Mouse (Mus musculus): ENCODE results near the gene Itga2b. TPM values are rescaled to one million over a fixed set of nuclear protein-coding genes. Genes with fewer than 3 reads are reported as not detected.
A peak's percentile ranks its signal among the peaks of the same experiment; 100 is the strongest.

The Itga2b gene
- polyA plus RNA-seq, 1 experiment from 2014 or later, result 6.1 TPM

DNA sequence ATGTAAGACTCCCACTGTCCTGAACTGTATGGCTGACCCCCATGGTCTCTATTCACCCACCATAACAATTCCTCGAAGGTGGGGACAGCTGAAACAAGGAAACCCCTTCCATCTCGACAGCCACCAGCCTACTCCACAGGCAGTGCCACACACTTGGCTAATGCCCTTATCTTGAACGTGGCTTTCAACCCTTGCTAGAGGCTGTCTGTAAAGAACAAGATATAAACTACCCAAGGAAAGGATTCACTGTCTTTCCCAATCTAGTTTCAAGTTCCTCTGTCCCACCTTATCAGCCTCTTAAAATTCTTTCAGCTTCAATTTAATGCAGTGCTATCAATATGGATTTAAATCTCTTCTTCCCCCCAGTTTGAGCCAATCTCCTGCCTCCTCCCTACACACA lies 40.4 kb downstream of the Itga2b start:
- Histone ChIP-seq H3K4me3 (ENCODE audit: low read depth, low read length) (peak overlapping the region; percentile 55), H3K4me2 (ENCODE audit: low read depth) (peak overlapping the region; percentile 99), H3K27ac (ENCODE audit: low read depth, low read length) (no peak overlapping the region), H3K36me3 (ENCODE audit: control insufficient read depth, insufficient read depth, low read length) (peaks cover 3% of the 10 kb centered on the region; the same call in 1 of the 2 replicates), H3K4me1 (ENCODE audit: control insufficient read depth, insufficient read depth, low read length) (no peaks in the 10 kb centered on the region), H3K9ac (ENCODE audit: low read length) (peak overlapping the region; percentile 40; the same call in 1 of the 2 replicates), H3K27me3 (ENCODE audit: control insufficient read depth, insufficient read depth, low read length) (no peaks in the 10 kb centered on the region), H3K9me3 (ENCODE audit: control insufficient read depth, low read length) (no peaks in the 10 kb centered on the region)
- 49% methylated on average over 3 of the region's 3 CpGs for WGBS
- ATAC-seq (ENCODE audit: insufficient read depth, low FRiP score, low TSS enrichment) (no peak), DNase-seq (ENCODE audit: low spot score) (no peak)

DNA sequence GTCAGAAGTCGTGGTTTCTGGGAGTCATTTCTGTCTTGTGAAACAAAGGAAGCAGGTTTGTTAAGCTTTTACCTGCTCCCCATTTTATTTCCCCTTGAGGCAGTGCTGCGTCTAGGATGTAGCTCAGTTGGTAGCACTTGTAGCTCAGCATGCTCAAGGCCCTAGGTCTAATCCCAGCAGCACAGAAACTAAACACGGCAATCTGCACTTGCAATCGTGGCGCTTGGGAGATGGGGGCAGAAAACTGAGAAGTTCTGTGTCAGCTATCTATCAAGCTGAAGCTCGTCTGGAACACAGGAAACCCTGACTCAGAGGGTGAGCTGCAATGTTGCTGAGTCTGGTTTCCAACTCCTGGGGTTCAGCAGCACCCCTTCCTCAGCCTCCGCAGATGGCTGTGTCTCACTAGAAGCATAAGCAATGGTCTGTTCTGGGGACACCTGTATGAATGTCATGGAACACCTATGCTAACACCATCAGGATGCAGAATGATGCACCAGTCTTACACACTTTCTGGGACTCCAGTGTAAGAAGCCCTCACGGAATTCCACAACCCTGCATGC lies 40.9 kb downstream of the Itga2b start:
- Histone ChIP-seq H3K4me3 (ENCODE audit: low read depth, low read length) (no peak overlapping the region), H3K9me3 (ENCODE audit: control insufficient read depth, low read length) (no peaks in the 10 kb centered on the region), H3K27me3 (ENCODE audit: control insufficient read depth, insufficient read depth, low read length) (no peaks in the 10 kb centered on the region), H3K27ac (ENCODE audit: low read depth, low read length) (no peak overlapping the region), H3K4me2 (ENCODE audit: low read depth) (no peak overlapping the region), H3K36me3 (ENCODE audit: control insufficient read depth, insufficient read depth, low read length) (peaks cover under 1% of the 10 kb centered on the region; the same call in 1 of the 2 replicates), H3K9ac (ENCODE audit: low read length) (no peak overlapping the region), H3K4me1 (ENCODE audit: control insufficient read depth, insufficient read depth, low read length) (no peaks in the 10 kb centered on the region)
- WGBS, result 71% methylated on average over 8 of the region's 8 CpGs
- no peak for ATAC-seq (ENCODE audit: insufficient read depth, low FRiP score, low TSS enrichment)
- no peak for DNase-seq (ENCODE audit: low spot score)

DNA sequence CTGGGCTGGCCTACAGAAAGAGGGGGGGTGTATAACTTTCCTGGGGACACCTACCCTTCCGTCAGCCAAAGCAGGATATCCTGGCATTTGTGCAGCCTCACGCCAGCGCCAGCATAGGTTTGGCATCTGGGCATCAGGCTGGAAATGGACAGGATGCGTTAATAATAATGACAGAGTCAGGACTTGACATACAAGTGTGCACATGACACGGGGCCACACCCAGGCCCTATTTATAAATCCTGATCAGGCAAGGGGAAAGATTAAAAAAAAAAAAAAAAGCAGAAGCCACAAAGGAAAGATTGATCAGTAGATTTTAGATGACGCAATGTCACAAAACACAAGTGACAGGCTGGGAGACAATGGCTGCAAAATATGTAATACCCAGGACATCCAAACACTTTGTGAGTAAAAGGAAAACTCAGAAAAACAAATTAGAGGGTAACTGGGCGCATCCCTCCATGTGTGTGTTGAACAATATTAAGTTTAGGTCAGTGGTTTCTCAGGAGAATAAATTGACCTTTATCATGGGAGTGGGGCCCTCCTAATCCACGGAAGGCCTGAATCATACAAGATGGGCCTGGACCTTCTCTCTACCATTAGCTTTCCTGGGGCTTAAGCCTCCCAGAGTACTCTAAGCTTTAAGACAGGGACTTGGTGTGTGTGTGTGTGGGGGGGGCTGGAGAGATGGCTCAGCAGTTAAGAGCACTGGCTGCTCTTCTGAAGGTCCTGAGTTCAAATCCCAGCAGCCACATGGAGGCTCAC lies 44.2 kb downstream of the Itga2b start:
- Histone ChIP-seq H3K27me3 (ENCODE audit: control insufficient read depth, insufficient read depth, low read length) (no peaks in the 10 kb centered on the region), H3K4me2 (ENCODE audit: low read depth) (no peak overlapping the region), H3K9ac (ENCODE audit: low read length) (no peak overlapping the region), H3K4me1 (ENCODE audit: control insufficient read depth, insufficient read depth, low read length) (no peaks in the 10 kb centered on the region), H3K36me3 (ENCODE audit: control insufficient read depth, insufficient read depth, low read length) (no peaks in the 10 kb centered on the region), H3K4me3 (ENCODE audit: low read depth, low read length) (no peak overlapping the region), H3K27ac (ENCODE audit: low read depth, low read length) (no peak overlapping the region), H3K9me3 (ENCODE audit: control insufficient read depth, low read length) (no peaks in the 10 kb centered on the region)
- no peak for ATAC-seq (ENCODE audit: insufficient read depth, low FRiP score, low TSS enrichment)
- DNase-seq (ENCODE audit: low spot score), result no peak
- 88% methylated on average over 8 of the region's 8 CpGs for whole genome bisulfite sequencing

DNA sequence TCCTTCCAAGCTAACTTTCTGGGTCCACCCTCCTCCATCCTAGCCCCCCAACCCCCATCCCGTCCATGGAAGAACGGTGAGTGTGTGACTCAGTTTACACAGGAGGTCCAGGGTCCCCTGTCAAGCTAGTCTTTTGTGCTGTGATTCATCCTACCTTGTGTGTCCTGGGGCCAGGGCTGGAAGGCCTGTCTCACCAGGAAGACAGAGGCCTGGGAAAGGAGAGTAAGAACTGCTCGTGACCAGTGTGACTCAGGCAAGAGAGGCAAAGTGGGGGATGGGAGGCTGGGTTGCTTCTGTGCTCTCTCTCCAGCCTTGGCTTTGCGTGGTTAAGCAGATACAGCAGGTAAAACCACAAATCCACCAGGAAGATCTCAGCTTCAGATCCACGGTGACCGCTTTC lies 45.3 kb downstream of the Itga2b start:
- no peak for ATAC-seq (ENCODE audit: insufficient read depth, low FRiP score, low TSS enrichment)

GRCm38 (mm10) chr11:102421559-102421958 lies 48.4 kb downstream of the Itga2b start:
- Histone ChIP-seq H3K27me3 (ENCODE audit: control insufficient read depth, insufficient read depth, low read length) (no peaks in the 10 kb centered on the region), H3K9ac (ENCODE audit: low read length) (no peak overlapping the region), H3K9me3 (ENCODE audit: control insufficient read depth, low read length) (no peaks in the 10 kb centered on the region), H3K4me3 (ENCODE audit: low read depth, low read length) (no peak overlapping the region), H3K36me3 (ENCODE audit: control insufficient read depth, insufficient read depth, low read length) (no peaks in the 10 kb centered on the region), H3K4me2 (ENCODE audit: low read depth) (no peak overlapping the region), H3K4me1 (ENCODE audit: control insufficient read depth, insufficient read depth, low read length) (no peaks in the 10 kb centered on the region), H3K27ac (ENCODE audit: low read depth, low read length) (no peak overlapping the region)
- DNase-seq (ENCODE audit: low spot score) (no peak), ATAC-seq (ENCODE audit: insufficient read depth, low FRiP score, low TSS enrichment) (no peak)
- 57% methylated on average over 8 of the region's 8 CpGs for WGBS

More for the DNA sequence above, 45.3 kb downstream of the Itga2b start:
- 75% methylated on average over 6 of the region's 6 CpGs for WGBS
- Histone ChIP-seq H3K27ac (ENCODE audit: low read depth, low read length) (no peak overlapping the region), H3K36me3 (ENCODE audit: control insufficient read depth, insufficient read depth, low read length) (no peaks in the 10 kb centered on the region), H3K4me3 (ENCODE audit: low read depth, low read length) (no peak overlapping the region), H3K27me3 (ENCODE audit: control insufficient read depth, insufficient read depth, low read length) (no peaks in the 10 kb centered on the region), H3K9me3 (ENCODE audit: control insufficient read depth, low read length) (no peaks in the 10 kb centered on the region), H3K4me1 (ENCODE audit: control insufficient read depth, insufficient read depth, low read length) (no peaks in the 10 kb centered on the region), H3K9ac (ENCODE audit: low read length) (no peak overlapping the region), H3K4me2 (ENCODE audit: low read depth) (no peak overlapping the region)
- DNase-seq (ENCODE audit: low spot score), result no peak

- Histone ChIP-seq H3K9me3 (ENCODE audit: control insufficient read depth, low read length) (no peaks in the 10 kb centered on the region), H3K4me2 (ENCODE audit: low read depth) (no peak overlapping the region), H3K9ac (ENCODE audit: low read length) (no peak overlapping the region), H3K36me3 (ENCODE audit: control insufficient read depth, insufficient read depth, low read length) (no peaks in the 10 kb centered on the region), H3K27ac (ENCODE audit: low read depth, low read length) (no peak overlapping the region), H3K4me3 (ENCODE audit: low read depth, low read length) (no peak overlapping the region), H3K4me1 (ENCODE audit: control insufficient read depth, insufficient read depth, low read length) (no peaks in the 10 kb centered on the region), H3K27me3 (ENCODE audit: control insufficient read depth, insufficient read depth, low read length) (no peaks in the 10 kb centered on the region)
- no peak for DNase-seq (ENCODE audit: low spot score)
- no peak for ATAC-seq (ENCODE audit: insufficient read depth, low FRiP score, low TSS enrichment)
Observed at GRCm38 (mm10) chr11:102418887-102419286, 51.0 kb downstream of the Itga2b start.

DNA sequence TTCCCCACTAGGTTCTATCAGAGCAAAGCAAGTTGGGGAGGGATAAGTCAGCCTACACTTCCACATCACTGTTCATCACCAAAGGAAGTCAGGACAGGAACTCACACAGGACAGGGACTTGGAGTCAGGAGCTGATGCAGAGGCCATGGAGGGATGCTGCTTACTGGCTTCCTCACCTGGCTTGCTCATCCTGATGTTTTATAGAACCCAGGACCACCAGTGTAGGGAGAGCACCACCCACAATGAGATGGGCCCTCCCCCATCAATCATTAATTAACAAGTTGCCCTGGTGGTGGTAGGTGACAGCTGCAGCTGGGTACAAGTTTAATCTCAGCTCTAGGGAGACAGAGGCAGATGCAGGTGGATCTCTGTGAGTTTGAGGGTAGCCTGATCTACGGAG lies 52.8 kb downstream of the Itga2b start:
- DNase-seq (ENCODE audit: low spot score) (no peak), ATAC-seq (ENCODE audit: insufficient read depth, low FRiP score, low TSS enrichment) (no peak)
- Histone ChIP-seq H3K9me3 (ENCODE audit: control insufficient read depth, low read length) (no peaks in the 10 kb centered on the region), H3K4me2 (ENCODE audit: low read depth) (no peak overlapping the region), H3K4me3 (ENCODE audit: low read depth, low read length) (no peak overlapping the region), H3K27ac (ENCODE audit: low read depth, low read length) (no peak overlapping the region), H3K36me3 (ENCODE audit: control insufficient read depth, insufficient read depth, low read length) (no peaks in the 10 kb centered on the region), H3K9ac (ENCODE audit: low read length) (no peak overlapping the region), H3K27me3 (ENCODE audit: control insufficient read depth, insufficient read depth, low read length) (no peaks in the 10 kb centered on the region), H3K4me1 (ENCODE audit: control insufficient read depth, insufficient read depth, low read length) (no peaks in the 10 kb centered on the region)
- WGBS, result 84% methylated on average over 1 of the region's 1 CpGs

DNA sequence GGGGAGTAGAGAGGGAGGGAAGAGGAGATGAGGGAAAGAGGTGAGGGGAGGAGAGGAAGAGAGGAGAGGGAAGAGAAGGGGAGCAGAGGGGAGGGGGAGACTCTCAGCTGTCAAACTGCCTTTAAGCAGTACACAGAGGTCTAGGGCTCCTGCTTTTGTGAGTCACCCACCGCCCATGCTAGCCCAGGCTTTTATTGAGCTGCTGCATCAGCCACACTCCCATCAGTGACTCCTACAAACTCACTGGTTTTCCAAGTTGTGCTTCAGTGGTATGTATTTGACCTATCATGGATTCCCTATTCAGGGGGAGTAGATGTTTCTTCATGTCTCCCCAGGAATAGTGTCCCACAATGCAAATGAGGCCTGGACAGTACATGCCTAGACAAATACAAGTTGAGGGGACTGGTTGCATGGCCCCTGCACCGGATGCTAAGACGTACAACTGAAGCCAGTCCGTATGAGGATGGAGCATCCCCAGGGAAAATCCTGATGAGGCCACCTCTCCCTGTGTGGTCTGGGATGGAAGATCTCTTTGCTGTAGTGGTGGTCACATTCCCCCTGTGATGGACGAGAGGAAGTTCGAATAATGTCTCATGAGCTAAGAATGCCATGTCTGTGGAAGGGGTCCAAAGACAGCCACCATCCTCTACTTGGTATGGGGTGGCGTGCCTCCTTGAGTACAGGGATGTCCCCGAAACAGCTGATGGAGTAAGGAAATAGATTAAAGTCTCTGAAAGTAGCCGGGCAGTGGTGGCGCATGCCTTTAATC lies 54.7 kb downstream of the Itga2b start:
- H3K4me3 ChIP-seq (ENCODE audit: low read depth, low read length), result no peak overlapping the region
- H3K4me1 ChIP-seq (ENCODE audit: control insufficient read depth, insufficient read depth, low read length), result no peaks in the 10 kb centered on the region
- H3K4me2 ChIP-seq (ENCODE audit: low read depth), result no peak overlapping the region
- no peaks in the 10 kb centered on the region for H3K36me3 ChIP-seq (ENCODE audit: control insufficient read depth, insufficient read depth, low read length)
- H3K9ac ChIP-seq (ENCODE audit: low read length), result no peak overlapping the region
- no peak overlapping the region for H3K27ac ChIP-seq (ENCODE audit: low read depth, low read length)
- 79% methylated on average over 10 of the region's 10 CpGs for WGBS
- DNase-seq (ENCODE audit: low spot score) (no peak), ATAC-seq (ENCODE audit: insufficient read depth, low FRiP score, low TSS enrichment) (no peak)
- H3K27me3 ChIP-seq (ENCODE audit: control insufficient read depth, insufficient read depth, low read length), result no peaks in the 10 kb centered on the region
- no peaks in the 10 kb centered on the region for H3K9me3 ChIP-seq (ENCODE audit: control insufficient read depth, low read length)
